Mouse (Mus musculus): ENCODE results near the gene Trim6. TPM values are rescaled to one million over a fixed set of nuclear protein-coding genes. Genes with fewer than 3 reads are reported as not detected.
A peak's percentile ranks its signal among the peaks of the same experiment; 100 is the strongest.
"Not testable (repeated sequence)": the region's sequence is repeated elsewhere in the genome, so short reads cannot be mapped to it uniquely, and the experiment has no call there.

Trim6 gene
- polyA plus RNA-seq, 1 experiment from 2014 or later: 1.6 TPM

DNA sequence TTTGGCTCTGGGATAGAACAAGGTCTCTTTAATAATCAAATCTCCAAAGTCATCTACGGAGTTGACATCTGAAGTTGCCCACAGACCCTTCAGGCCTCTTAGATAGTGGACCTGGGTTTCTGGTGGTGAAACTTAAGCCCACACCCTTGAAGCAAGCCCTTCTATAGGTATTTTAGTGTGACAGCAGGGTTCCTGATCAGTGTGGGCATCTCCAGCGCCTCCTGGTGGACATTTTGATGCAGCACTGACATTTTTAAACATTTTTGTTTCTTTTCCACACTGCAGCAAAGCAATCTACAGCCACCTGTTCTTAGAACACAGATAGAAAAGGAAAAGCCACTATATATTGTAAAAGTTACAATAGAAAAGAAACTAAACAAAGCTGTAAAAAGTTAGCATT, 12.6 kb downstream of the Trim6 start:
- H3K36me3 ChIP-seq: no peaks in the 10 kb centered on the region
- ATAC-seq: no peak
- H3K27me3 ChIP-seq (replicated peaks): no peaks in the 10 kb centered on the region
- H3K4me2 ChIP-seq: no peak overlapping the region
- H3K4me3 ChIP-seq: no peak overlapping the region
- H3K9me3 ChIP-seq (replicated peaks): no peaks in the 10 kb centered on the region
- 22% methylated on average over 2 of the region's 2 CpGs for WGBS (ENCODE audit: insufficient replicate concordance)
- no peak overlapping the region for H3K9ac ChIP-seq
- no peaks in the 10 kb centered on the region for H3K4me1 ChIP-seq
- no peak overlapping the region for H3K27ac ChIP-seq

DNA sequence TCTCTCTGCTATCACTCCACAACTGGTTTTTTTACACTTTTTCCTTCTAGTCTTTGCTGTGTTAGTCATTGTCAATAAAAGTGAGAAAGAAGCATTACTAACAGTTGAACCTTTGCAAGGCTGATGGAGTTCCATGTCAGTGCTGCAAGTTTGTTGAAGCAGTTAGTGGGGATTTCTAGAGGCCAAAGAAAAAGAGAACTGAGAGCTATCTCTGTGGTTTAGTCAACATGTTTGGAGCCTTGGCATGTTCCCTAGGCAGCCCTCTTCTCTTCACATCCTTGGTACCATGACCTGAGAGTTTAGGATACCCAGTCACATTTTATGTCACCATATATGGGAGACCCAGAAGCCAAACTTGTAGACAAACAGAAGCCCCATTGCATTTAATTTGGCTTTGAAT, 22.3 kb downstream of the Trim6 start:
- H3K36me3 ChIP-seq: no peaks in the 10 kb centered on the region
- ATAC-seq: no peak
- no peak overlapping the region for H3K9ac ChIP-seq
- no peaks in the 10 kb centered on the region for H3K4me1 ChIP-seq
- no peak overlapping the region for H3K4me2 ChIP-seq
- H3K9me3 ChIP-seq (replicated peaks): no peaks in the 10 kb centered on the region
- H3K27me3 ChIP-seq (replicated peaks): no peaks in the 10 kb centered on the region
- H3K27ac ChIP-seq: no peak overlapping the region
- H3K4me3 ChIP-seq: no peak overlapping the region

DNA sequence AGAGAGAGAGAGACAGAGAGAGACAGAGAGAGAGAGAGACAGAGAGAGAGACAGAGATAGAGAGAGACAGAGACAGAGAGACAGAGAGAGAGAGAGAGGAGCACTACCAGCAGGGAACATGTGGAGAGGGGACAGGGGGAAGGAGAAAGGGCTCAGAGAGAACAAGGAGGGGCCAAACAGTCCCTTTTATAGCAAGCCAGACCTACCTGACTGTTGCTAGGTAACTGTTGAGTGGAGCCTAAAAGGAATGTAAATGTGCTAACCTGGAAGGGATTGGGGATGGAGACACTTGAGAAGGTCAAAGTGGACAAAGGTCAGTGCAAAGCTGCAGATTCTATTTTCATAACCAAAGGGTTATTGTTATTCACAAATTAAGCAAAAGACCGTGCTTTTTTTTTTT, 25.0 kb downstream of the Trim6 start:
- 48% methylated on average over 1 of the region's 1 CpGs for WGBS (ENCODE audit: insufficient replicate concordance)
- Histone ChIP-seq H3K27ac (no peak overlapping the region), H3K9me3 (replicated peaks) (no peaks in the 10 kb centered on the region), H3K27me3 (replicated peaks) (no peaks in the 10 kb centered on the region), H3K9ac (0 out of 2 replicates have a peak overlapping the region, but pooled peaks have one; percentile 28), H3K36me3 (no peaks in the 10 kb centered on the region), H3K4me2 (peak overlapping the region; percentile 66), H3K4me3 (no peak overlapping the region), H3K4me1 (no peaks in the 10 kb centered on the region)
- no peak for ATAC-seq

- Histone ChIP-seq H3K4me2 (peak within 1 kb of the TSS; percentile 66), H3K9ac (peak within 1 kb of the TSS; percentile 65), H3K9me3 (replicated peaks) (no peaks in the 10 kb centered on the region), H3K27me3 (replicated peaks) (no peaks in the 10 kb centered on the region), H3K36me3 (no peaks in the 10 kb centered on the region), H3K4me1 (no peaks in the 10 kb centered on the region), H3K4me3 (peak within 1 kb of the TSS; percentile 60), H3K27ac (peak within 1 kb of the TSS; percentile 41; the same call in 1 of the 2 replicates)
- ATAC-seq: peak; percentile 85
- 5% methylated on average over 13 of the region's 13 CpGs for WGBS (ENCODE audit: insufficient replicate concordance)
Observed at GRCm38 (mm10) chr7:104244287-104245181, 25.9 kb downstream of the Trim6 start, which contains the start of gene Trim34a. TSS of gene Trim34a (plus strand) at chr7:104244457.

- not testable (repeated sequence) for H3K27me3 ChIP-seq (replicated peaks); H3K27ac ChIP-seq; H3K36me3 ChIP-seq; H3K9me3 ChIP-seq (replicated peaks); H3K4me3 ChIP-seq; H3K4me2 ChIP-seq; H3K9ac ChIP-seq; ATAC-seq; H3K4me1 ChIP-seq
- 60% methylated on average over 4 of the region's 4 CpGs for whole genome bisulfite sequencing (ENCODE audit: insufficient replicate concordance)
Observed at GRCm38 (mm10) chr7:104260380-104260779, 41.8 kb downstream of the Trim6 start.

DNA sequence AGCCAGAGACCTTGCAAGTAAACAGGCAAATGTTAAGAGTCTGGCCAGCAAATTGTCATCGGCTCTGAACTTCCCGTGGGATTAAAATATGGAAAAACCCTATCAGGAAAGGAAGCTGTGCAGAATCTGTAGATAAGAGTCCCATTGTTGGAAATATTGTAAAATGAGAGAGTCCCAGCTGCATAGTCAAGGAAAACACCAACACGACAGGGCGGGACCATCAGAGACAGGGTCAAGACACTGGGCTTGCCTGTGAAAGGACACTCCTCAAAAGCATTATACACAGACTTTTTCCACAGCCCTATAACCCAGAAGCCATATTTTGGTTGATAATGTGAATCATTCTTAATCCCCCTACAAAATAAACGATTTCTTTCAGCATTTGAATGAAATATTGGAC, 46.7 kb downstream of the Trim6 start:
- WGBS (ENCODE audit: insufficient replicate concordance): 52% methylated on average over 4 of the region's 5 CpGs
- not testable (repeated sequence) for H3K27ac ChIP-seq; H3K36me3 ChIP-seq; H3K4me1 ChIP-seq; H3K9me3 ChIP-seq (replicated peaks); H3K4me3 ChIP-seq; H3K27me3 ChIP-seq (replicated peaks); ATAC-seq; H3K4me2 ChIP-seq; H3K9ac ChIP-seq

GRCm38 (mm10) chr7:104279361-104279760, 60.8 kb downstream of the Trim6 start:
- not testable (repeated sequence) for H3K36me3 ChIP-seq; H3K9me3 ChIP-seq (replicated peaks); ATAC-seq; H3K9ac ChIP-seq; H3K4me1 ChIP-seq; H3K4me2 ChIP-seq; H3K4me3 ChIP-seq; H3K27me3 ChIP-seq (replicated peaks); H3K27ac ChIP-seq
- WGBS (ENCODE audit: insufficient replicate concordance): 53% methylated on average over 3 of the region's 3 CpGs

Other genes with a start within 250 kb of the Trim6 start
- not detected in 2 replicates for gene Olfr635, start 247.6 kb upstream of the Trim6 start, polyA plus RNA-seq (2016; fragmentation: Nextera tagmentation; extraction: Ambion mirVana)
- not detected in 2 replicates for gene Olfr638, start 220.0 kb upstream of the Trim6 start, polyA plus RNA-seq (2016; fragmentation: Nextera tagmentation; extraction: Ambion mirVana)
- not detected in 2 replicates for gene Olfr639, start 201.5 kb upstream of the Trim6 start, polyA plus RNA-seq (2016; fragmentation: Nextera tagmentation; extraction: Ambion mirVana)
- not detected in 2 replicates for gene Olfr640, start 193.2 kb upstream of the Trim6 start, polyA plus RNA-seq (2016; fragmentation: Nextera tagmentation; extraction: Ambion mirVana)
- gene Olfr641, start 183.3 kb upstream of the Trim6 start, polyA plus RNA-seq (2016; fragmentation: Nextera tagmentation; extraction: Ambion mirVana): not detected in 2 replicates
- not detected in 2 replicates for gene Olfr642, start 166.1 kb upstream of the Trim6 start, polyA plus RNA-seq (2016; fragmentation: Nextera tagmentation; extraction: Ambion mirVana)
- gene 4930516K23Rik, start 157.3 kb upstream of the Trim6 start, polyA plus RNA-seq (2016; fragmentation: Nextera tagmentation; extraction: Ambion mirVana): not detected in 2 replicates
- gene Olfr644, start 146.9 kb upstream of the Trim6 start, polyA plus RNA-seq (2016; fragmentation: Nextera tagmentation; extraction: Ambion mirVana): not detected in 2 replicates
- not detected in 2 replicates for gene Olfr645, start 133.3 kb upstream of the Trim6 start, polyA plus RNA-seq (2016; fragmentation: Nextera tagmentation; extraction: Ambion mirVana)
- gene Olfr646, start 113.9 kb upstream of the Trim6 start, polyA plus RNA-seq (2016; fragmentation: Nextera tagmentation; extraction: Ambion mirVana): not detected in 2 replicates
- not detected in 2 replicates for gene Ubqln5, start 89.0 kb upstream of the Trim6 start, polyA plus RNA-seq (2016; fragmentation: Nextera tagmentation; extraction: Ambion mirVana)
- gene Olfr643, start 81.4 kb upstream of the Trim6 start, polyA plus RNA-seq (2016; fragmentation: Nextera tagmentation; extraction: Ambion mirVana): not detected in 2 replicates
- gene Ubqln3, start 75.5 kb upstream of the Trim6 start, polyA plus RNA-seq (2016; fragmentation: Nextera tagmentation; extraction: Ambion mirVana): not detected in 2 replicates
- gene Ubqlnl, start 68.2 kb upstream of the Trim6 start, polyA plus RNA-seq (2016; fragmentation: Nextera tagmentation; extraction: Ambion mirVana): not detected in 2 replicates
- not detected in 2 replicates for gene Olfm5, start 54.0 kb upstream of the Trim6 start, polyA plus RNA-seq (2016; fragmentation: Nextera tagmentation; extraction: Ambion mirVana)
- 0.05 and 0.11 TPM in 2 replicates for gene Olfr648, start 35.4 kb upstream of the Trim6 start, polyA plus RNA-seq (2016; fragmentation: Nextera tagmentation; extraction: Ambion mirVana)
- not detected in 2 replicates for gene Olfr649, start 22.8 kb upstream of the Trim6 start, polyA plus RNA-seq (2016; fragmentation: Nextera tagmentation; extraction: Ambion mirVana)
- 1.2 and 1.7 TPM in 2 replicates for gene Trim34a, start 25.7 kb downstream of the Trim6 start, polyA plus RNA-seq (2016; fragmentation: Nextera tagmentation; extraction: Ambion mirVana)
- 0.33 and 0.38 TPM in 2 replicates for gene Trim5, start 69.3 kb downstream of the Trim6 start, polyA plus RNA-seq (2016; fragmentation: Nextera tagmentation; extraction: Ambion mirVana)
- 3.2 and 4.3 TPM in 2 replicates for gene Trim12a, start 96.7 kb downstream of the Trim6 start, polyA plus RNA-seq (2016; fragmentation: Nextera tagmentation; extraction: Ambion mirVana)
- not detected in 2 replicates for gene Trim34b, start 110.7 kb downstream of the Trim6 start, polyA plus RNA-seq (2016; fragmentation: Nextera tagmentation; extraction: Ambion mirVana)
- 1.2 and 1.4 TPM in 2 replicates for gene Trim12c, start 134.6 kb downstream of the Trim6 start, polyA plus RNA-seq (2016; fragmentation: Nextera tagmentation; extraction: Ambion mirVana)
- gene Trim30b, start 151.1 kb downstream of the Trim6 start, polyA plus RNA-seq (2016; fragmentation: Nextera tagmentation; extraction: Ambion mirVana): 0.11 TPM in 1 of 2 replicates, not detected in the other
- 0.14 and 0.20 TPM in 2 replicates for gene Trim30c, start 182.0 kb downstream of the Trim6 start, polyA plus RNA-seq (2016; fragmentation: Nextera tagmentation; extraction: Ambion mirVana)
- gene Trim30a, start 246.4 kb downstream of the Trim6 start, polyA plus RNA-seq (2016; fragmentation: Nextera tagmentation; extraction: Ambion mirVana): 1.2 and 1.3 TPM in 2 replicates

Data from liver, embryonic 12.5 days (tissue).